Mouse (Mus musculus) cerebellum, postnatal 4 days (tissue): ENCODE data around the gene Tmem248.
"Not testable (repeated sequence)": the region's sequence is repeated elsewhere in the genome, so short reads cannot be mapped to it uniquely, and the experiment has no call there.

ENCODE experiments used
- DNase-seq, 2 experiments: peaks; one replicate each; pipeline ENCODE4 v3.0.0; 2022; ENCODE audit warnings: low spot score in 2 of 2, mixed read lengths in 1 of 2

The Tmem248 gene

GRCm38 (mm10) chr5:130255799-130256525 lies 39.1 kb downstream of the Tmem248 start:
- not testable (repeated sequence) for DNase-seq

DNA sequence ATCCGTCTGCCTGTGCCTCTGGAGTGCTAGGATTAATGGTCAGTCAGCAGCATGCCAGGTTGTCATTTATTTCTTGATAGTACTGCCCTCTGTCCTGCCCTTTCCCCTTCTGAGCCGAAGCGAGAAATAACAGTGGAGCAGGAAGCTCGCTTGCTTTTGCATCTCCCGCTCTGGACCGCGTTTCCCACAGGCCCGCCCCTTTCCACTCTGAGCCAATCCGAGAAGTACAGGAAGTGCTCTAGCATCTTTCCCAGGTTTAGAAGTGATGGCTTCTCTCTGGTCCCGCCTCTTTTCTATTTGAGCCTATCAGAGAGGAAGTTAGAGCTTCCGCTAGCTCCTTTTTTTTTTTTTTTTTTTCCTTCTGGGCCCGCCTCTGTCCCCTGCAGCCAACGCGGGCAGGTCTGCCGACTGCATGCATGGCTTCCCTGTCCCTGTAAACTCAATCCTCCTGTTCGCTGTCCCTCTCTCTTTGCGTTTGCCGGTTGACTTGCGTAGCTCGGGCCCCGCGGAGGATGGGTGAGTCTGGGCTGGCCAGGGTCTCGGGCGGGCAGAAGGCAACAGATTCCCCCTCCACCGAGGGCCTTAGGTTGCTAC lies 39.9 kb downstream of the Tmem248 start:
- DNase-seq = peak; percentile 58 to 90

DNA sequence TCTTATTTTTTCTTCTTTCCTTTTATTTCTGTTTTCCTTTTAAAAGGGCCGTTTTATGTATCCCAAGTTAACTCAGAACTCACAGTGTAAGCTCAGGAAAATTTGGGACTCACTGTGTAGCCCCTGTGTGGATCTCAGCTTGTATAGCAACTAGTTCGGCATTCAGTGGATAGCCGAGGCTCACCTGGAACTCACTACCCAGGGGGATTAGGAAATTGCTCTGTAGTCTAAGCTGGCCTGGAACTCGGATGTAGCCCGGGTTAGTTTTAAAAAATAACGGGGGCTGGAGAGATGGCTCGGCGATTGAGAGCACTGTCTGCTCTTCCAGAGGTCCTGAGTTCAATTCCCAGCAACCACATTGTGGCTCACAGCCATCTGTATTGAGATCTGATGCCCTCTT lies 40.4 kb downstream of the Tmem248 start:
- no peak for DNase-seq

GRCm38 (mm10) chr5:130263454-130263853 lies 46.6 kb downstream of the Tmem248 start:
- DNase-seq = no peak

DNA sequence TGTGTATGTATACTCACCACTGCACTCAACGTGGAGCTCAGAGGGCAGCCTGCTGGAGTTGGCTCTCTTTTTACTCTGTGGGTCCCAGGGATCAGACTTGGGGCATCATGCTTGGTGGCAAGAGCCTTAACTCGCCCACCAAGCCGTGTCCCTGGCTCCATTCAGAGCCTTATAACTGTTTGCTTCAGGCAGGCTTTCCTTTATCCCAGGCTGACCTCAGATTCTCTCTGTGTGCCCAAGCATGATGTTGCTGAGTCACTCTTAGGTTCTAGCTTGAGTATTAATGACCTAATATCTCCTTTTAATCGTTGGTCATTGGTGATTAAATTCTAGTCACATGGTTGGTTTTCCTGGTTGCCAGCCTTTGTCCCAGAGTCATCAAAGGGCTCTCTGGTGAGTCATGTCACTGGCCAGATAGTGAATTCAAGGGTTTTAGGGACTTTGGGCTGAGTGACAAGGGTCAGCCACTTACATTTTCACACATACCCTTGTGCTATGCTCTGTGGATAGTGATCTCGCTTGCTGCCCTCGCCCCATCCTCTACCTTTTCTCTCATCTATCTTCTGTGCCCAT lies 47.6 kb downstream of the Tmem248 start:
- no peak for DNase-seq

DNA sequence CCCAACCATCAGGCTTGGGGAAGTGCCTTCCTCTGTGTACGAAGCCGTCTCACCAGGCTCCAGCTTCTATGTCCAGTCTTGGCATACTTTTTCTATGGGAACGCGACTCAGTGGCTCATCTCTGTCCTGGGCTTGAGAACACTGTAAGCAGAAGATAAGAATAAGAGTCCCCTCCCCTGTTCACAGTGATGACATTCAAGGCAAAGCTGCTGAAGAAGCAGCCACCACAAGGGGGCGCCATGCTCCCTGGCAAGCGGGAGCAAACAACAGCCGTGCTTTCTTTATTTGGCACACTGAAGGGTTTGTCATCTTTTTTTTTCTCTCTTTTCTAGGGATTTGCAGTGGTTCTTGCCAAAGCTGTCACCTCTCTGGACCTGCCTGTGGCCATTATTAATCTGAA lies 49.8 kb downstream of the Tmem248 start:
- peak in 1 of 2 experiments; percentile 45 for DNase-seq

DNA sequence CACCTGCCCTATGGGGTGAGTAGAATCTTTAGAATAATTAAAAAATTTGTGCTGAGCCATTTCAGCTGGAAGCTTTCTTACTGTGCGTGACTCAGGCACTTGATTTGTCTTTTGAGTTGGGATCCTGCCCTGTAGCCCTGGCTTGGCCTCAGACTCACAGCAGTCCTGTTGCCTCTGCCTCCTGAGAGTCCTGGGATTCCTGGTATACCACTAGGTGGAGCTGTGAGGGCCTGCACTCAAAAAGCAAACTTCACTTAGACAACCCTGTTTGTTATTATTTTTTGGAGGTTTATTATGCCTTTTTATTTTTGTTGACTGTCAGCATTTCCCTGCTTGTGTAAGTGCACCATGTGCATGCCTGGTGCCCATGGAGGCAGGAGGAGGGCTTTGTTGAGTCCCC lies 50.4 kb downstream of the Tmem248 start:
- DNase-seq = no peak

DNA sequence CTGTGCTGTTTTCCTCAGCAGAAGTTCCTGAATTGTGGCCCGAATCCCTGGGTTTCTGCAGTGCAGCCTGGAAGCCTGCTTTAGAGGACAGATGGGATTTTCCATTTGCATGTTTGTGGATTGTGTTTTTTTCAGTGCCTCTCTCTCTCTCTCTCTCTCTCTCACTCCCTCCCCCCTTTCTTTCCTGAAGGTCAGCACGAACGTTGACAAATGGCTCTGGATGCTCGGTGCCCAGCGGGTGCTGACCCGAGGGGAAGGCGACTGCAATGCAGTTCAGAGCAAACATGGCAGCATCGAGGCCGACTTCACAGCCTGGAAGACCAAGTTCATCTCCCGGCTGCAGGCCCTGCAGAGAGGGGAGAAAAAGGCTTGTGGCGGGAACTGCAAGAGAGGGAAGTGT lies 52.1 kb downstream of the Tmem248 start:
- DNase-seq = no peak

GRCm38 (mm10) chr5:130272344-130272743 lies 55.5 kb downstream of the Tmem248 start:
- no peak for DNase-seq

DNA sequence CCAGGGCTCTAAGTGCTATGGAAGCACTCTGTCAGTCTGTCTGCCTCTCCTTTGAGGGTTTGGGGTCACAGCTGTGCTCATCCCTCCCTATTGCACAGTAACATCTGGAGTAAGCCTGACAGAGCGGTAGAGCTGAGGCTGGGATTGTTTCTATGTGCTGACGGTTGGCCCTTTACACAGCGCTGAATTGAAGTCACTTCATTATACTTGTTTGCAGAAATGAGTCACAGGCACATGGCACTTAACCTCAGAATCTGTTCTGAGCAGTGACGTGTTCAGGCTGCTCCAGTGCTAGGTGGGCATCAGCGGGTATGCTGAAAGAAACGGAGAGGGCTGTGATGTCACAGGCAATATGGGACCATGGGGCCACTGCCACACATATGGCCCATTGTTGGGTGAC lies 56.2 kb downstream of the Tmem248 start:
- DNase-seq = no peak

- DNase-seq = no peak
These were observed 58.6 kb downstream of the Tmem248 start for GRCm38 (mm10) chr5:130275509-130275908.

- DNase-seq = no peak
These were observed 61.2 kb downstream of the Tmem248 start for GRCm38 (mm10) chr5:130278011-130278472.

GRCm38 (mm10) chr5:130283079-130283732 lies 66.3 kb downstream of the Tmem248 start:
- DNase-seq = no peak

DNA sequence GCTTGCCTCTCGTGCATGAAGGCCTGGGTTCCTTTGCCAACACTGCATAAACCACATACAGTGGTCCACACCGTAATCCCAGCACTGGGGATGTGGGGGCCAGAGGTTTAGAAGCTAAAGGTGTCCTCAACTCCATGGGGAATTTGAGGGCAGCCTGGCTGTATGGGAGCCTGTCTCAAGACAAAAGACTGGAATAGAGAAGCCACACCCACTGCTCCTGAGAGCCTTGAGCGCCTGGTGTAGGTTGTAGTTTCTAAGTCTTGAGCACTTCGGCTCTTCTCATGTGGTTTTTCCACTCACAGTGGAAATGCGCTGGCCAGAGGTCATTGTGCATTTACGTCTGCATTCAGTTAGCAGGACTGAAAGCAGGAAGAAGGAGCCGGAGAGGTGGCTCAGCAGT lies 71.2 kb downstream of the Tmem248 start:
- DNase-seq = no peak

GRCm38 (mm10) chr5:130290242-130290641 lies 73.4 kb downstream of the Tmem248 start:
- DNase-seq = no peak

DNA sequence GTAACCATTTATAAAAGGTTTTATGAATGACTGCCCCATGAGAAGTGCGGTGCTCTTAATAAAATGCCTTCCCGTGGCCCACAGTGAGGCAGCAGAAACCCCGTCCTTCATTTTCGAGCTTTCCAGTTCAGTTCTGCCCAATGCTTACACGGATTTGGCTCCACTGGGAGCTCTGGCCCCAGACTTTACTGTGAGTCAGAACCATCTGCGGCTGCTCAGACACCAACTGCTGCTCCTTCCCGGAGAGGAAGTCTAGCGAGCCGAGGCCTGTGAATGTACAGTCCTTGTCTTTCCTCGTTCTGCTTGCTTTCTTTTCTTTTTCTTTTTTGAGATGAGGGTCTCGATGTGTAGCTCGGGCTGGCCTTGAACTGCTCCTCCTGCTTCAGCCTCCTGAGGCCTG lies 73.9 kb downstream of the Tmem248 start:
- peak in 1 of 2 experiments; percentile 20 for DNase-seq

GRCm38 (mm10) chr5:130292976-130293375 lies 76.1 kb downstream of the Tmem248 start:
- DNase-seq = peak in 1 of 2 experiments; percentile 69
